Mouse (Mus musculus): ENCODE results near the gene Ms4a18. TPM values are rescaled to one million over a fixed set of nuclear protein-coding genes. Genes with fewer than 3 reads are reported as not detected.

Ms4a18 gene
- polyA plus RNA-seq, 1 experiment from 2014 or later, result not detected

Other genes starting within 250 kb of the Ms4a18 start
- gene Cd6, start 188.0 kb downstream of the Ms4a18 start, polyA plus RNA-seq (2014; fragmentation: Nextera tagmentation; extraction: Ambion mirVana), result 0.58 TPM in 1 of 2 replicates, not detected in the other
- gene Slc15a3, start 178.3 kb downstream of the Ms4a18 start, polyA plus RNA-seq (2014; fragmentation: Nextera tagmentation; extraction: Ambion mirVana), result 0.45 and 0.52 TPM in 2 replicates
- 59.3 and 63.2 TPM in 2 replicates for gene Tmem132a, start 148.1 kb downstream of the Ms4a18 start, polyA plus RNA-seq (2014; fragmentation: Nextera tagmentation; extraction: Ambion mirVana)
- gene Tmem109, start 136.0 kb downstream of the Ms4a18 start, polyA plus RNA-seq (2014; fragmentation: Nextera tagmentation; extraction: Ambion mirVana), result 132 and 137 TPM in 2 replicates
- 47.9 and 49.9 TPM in 2 replicates for gene Prpf19, start 122.8 kb downstream of the Ms4a18 start, polyA plus RNA-seq (2014; fragmentation: Nextera tagmentation; extraction: Ambion mirVana)
- gene Zp1, start 97.4 kb downstream of the Ms4a18 start, polyA plus RNA-seq (2014; fragmentation: Nextera tagmentation; extraction: Ambion mirVana), result not detected in 2 replicates
- not detected in 2 replicates for gene Ptgdr2, start 80.9 kb downstream of the Ms4a18 start, polyA plus RNA-seq (2014; fragmentation: Nextera tagmentation; extraction: Ambion mirVana)
- gene Ccdc86, start 68.8 kb downstream of the Ms4a18 start, polyA plus RNA-seq (2014; fragmentation: Nextera tagmentation; extraction: Ambion mirVana), result 21.3 and 24.6 TPM in 2 replicates
- 0.52 TPM in 1 of 2 replicates, not detected in the other for gene Ms4a10, start 43.4 kb downstream of the Ms4a18 start, polyA plus RNA-seq (2014; fragmentation: Nextera tagmentation; extraction: Ambion mirVana)
- not detected in 2 replicates for gene Ms4a15, start 24.8 kb downstream of the Ms4a18 start, polyA plus RNA-seq (2014; fragmentation: Nextera tagmentation; extraction: Ambion mirVana)
- 9.1 and 9.8 TPM in 2 replicates for gene Ms4a8a, start 63.1 kb upstream of the Ms4a18 start, polyA plus RNA-seq (2014; fragmentation: Nextera tagmentation; extraction: Ambion mirVana)
- not detected in 2 replicates for gene 1700017D01Rik, start 112.8 kb upstream of the Ms4a18 start, polyA plus RNA-seq (2014; fragmentation: Nextera tagmentation; extraction: Ambion mirVana)
- not detected in 2 replicates for gene 1700025F22Rik, start 147.3 kb upstream of the Ms4a18 start, polyA plus RNA-seq (2014; fragmentation: Nextera tagmentation; extraction: Ambion mirVana)
- not detected in 2 replicates for gene Ms4a13, start 178.7 kb upstream of the Ms4a18 start, polyA plus RNA-seq (2014; fragmentation: Nextera tagmentation; extraction: Ambion mirVana)
- gene Ms4a12, start 214.4 kb upstream of the Ms4a18 start, polyA plus RNA-seq (2014; fragmentation: Nextera tagmentation; extraction: Ambion mirVana), result not detected in 2 replicates
- 0.12 TPM in 1 of 2 replicates, not detected in the other for gene Ms4a1, start 248.2 kb upstream of the Ms4a18 start, polyA plus RNA-seq (2014; fragmentation: Nextera tagmentation; extraction: Ambion mirVana)

All from stomach, embryonic 14.5 days (tissue).